Mouse (Mus musculus) cerebellum, adult 18-20 months (tissue): ENCODE data around the gene Rbm38.

ENCODE experiments used
- DNase-seq, 2 experiments: peaks; one replicate each; pipeline ENCODE4 v3.0.0; 2021

Rbm38 gene

DNA sequence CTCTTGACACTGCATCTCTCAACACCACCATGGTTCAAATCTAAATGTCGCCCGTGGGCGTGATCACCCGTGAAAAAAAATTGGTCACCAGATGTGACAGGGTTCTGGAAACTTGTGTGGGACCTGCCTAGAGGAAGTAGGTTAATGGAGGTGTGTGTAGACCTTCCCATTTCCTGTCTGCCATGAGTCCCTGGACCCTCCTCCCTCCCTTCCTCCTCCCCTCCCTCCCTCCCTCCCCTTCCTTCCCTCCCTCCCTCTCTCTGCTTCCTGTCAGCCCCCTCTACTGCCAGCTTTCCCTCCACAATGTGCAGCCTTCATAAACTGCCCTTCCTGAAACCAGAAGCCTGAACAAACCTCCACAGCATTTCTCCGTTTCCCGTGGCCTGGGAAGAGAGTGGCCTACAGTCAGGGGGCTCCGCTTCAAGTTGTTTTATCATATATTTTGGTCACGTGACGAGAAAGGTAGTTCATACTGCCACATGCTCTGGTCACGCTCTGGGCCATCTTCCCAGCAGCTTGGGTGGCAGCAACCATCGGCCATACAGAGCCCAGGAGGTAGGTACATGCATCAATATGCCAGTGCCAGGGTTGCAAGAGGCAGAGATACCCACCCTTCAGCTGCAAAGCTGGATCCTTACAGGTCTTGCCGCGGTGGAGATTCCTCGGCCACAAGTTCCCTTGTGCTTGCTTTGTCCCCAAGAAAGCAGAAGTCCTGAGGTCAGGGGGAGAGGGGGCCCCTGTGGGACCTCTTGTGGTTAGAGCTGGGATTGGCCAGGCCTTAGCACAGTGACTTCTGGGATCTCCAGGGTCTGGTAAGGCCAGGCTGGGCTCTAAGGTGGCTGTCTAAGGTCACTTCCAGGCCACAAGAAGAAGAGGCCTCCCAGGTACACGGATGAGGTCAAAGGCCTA, 41.4 kb downstream of the Rbm38 start:
- no peak for DNase-seq

DNA sequence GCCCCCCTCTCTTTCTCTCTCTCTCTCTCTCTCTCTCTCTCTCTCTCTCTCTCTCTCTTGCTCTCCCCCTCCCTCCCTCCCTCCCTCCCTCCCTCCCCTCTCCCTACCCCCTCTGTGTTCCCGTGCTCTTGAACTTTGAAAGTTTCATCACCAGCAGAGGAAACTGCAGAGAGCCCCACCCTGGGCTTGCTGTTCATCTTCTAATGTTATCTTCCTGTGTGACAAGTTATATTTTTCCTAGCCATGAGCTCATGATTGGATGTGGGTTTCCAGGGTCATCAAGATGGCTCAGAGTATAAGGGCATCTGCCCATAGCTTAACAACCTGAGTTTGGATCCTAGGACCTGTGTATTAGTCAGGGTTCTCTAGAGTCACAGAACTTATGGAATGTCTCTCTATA, 42.9 kb downstream of the Rbm38 start:
- no peak for DNase-seq

DNA sequence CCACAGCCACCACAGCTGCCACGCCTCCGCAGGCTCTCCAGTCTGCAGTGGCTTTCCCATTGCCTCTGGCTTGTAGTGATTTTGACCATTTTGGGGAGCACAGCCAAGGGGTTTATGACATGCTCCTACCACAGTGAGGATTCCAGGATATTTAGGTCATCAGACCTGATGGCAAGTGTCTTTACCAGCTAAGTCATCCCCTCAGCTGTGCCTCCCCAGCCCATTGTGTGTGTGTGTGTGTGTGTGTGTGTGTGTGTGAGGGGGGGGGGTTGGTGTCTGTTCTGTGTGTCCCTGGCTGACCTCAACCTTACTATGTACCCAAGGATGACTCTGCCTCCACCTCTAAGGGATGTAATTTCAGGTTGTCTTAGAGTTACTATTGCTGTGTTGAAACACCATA, 44.6 kb downstream of the Rbm38 start:
- DNase-seq = no peak

DNA sequence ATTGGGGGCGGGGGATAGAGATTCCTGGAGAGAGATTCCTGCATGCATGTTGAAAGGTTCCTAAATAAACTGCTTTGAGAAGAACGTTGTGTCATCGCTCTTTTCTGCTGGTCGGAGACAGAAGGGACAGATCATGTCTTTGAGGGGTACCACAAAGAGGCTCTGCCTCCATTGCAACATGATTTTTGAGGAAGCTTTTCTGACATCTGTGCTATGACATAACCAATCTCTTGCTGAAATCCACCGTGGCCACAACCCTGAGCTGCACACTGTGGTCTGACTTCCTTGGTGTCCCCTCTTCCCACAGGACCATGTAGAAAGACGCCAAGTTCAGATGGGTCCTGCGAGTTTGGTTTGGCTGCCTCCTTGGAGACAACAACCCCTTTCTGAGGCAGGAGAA, 52.6 kb downstream of the Rbm38 start:
- DNase-seq = no peak

DNA sequence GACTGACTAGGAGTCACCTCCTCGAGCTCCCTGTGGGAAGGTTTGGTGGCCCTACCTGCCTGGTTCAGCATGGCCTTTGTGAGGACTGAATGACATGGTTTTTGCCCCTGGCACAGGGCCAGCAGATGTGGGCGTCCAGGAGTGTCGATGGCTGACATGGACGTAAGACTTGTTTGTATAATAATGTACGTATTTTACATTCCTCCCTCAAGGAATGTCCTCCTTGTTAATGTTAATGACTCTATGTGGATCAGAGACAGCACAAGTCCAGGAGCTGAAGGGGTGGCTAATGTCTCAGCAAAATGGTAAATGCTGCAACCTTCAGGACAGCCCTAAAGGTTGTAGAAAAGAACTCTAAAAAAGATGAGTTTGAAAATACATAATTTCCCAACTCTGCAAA, 53.4 kb downstream of the Rbm38 start:
- DNase-seq = no peak

DNA sequence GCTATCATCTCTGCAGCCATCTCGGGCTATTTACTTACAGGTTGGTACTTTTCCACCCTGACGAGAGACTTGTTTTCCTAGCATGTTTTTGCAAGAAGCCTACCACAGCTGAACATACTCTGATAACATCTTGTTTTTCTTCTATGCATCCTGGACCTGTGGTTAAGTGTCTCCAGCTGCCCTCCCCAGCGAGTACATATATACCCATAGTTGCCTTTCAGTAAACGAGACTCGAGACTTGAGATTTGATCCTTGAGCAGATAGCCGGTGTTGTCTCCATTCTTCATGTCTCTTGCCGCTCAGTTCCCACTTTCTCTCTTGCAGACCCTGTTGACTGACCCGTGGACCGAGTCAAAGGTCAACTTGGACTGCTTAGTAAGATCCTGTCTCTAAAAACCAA, 56.6 kb downstream of the Rbm38 start:
- DNase-seq = no peak

DNA sequence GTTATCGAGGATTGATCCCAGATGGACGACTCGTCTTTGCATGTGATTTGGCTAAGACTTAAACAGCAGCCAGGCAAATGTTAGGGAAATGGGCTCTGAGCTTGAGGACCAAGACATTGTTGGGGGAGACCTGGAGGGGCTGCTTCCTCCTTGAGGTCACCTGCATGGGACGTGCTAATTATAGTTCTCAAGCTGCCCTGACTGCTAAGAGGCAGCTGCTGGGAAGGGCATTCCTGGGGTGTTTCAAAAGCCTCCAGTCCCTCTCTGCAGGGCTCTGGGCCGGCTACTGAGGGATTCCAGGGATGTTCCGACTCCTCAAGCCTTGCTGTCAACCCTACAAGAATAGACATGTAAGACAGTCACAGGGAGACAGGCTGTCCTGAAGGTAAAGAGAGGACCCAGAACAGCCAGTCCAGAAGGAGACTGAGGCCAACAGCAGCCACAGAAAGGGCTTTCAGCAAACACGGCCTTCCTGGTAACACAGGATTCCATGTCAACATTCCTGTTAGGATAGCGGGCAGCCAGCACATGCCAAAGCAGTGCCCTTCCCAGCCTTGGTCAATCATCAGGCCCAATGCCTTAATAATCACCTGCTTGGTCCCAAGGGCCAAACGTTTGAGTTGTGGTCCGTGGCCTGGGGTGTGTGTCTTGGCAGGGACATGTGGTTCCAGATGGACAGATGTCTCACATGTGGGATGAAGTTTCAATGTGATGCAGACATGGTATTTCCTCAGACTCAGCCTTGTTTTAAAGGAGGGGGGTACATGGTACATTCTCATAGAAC, 59.7 kb downstream of the Rbm38 start:
- DNase-seq = no peak

DNA sequence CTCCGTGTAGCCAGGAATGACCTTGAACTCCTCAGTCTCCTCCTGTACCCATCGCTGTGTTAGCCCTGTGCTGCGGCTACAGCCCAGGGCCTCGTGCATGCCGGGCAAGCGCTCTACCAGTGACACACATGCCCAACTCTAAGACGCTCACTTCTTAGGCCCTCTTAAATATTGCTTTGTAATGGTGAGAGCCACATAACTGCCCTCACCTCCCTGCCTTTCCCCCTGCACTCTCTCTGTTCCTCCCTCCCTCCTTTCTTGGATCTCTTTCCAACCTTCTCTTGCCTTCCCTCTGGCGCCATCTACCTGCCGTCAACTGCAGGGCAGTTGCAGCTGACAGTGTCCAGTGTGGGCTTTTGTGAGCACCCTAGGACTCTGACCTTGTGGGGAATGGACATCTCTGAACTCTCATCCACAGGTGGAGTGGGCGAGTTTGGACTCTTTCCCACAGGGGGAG, 60.5 kb downstream of the Rbm38 start:
- peak; percentile 56 to 60 for DNase-seq

DNA sequence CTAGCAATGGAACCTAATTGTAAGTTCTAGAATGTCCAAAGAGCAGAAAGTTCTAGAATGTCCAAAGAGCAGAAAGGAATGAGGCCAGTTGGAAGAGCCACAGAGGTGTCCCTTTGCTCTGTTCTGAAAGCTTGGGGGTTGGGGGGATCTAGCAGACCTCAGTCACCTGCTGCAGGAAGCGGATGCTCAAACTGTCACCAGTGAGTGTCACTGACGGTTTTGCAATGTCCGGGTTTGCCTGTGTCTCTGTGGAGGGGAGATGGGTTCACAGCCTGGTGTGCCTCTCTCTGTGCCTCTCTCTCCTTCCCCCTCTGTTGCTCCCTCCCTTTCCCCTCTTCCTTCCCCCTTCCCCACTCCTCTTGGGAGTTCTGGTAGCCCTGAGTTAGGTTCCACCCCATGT, 62.4 kb downstream of the Rbm38 start:
- no peak for DNase-seq

DNA sequence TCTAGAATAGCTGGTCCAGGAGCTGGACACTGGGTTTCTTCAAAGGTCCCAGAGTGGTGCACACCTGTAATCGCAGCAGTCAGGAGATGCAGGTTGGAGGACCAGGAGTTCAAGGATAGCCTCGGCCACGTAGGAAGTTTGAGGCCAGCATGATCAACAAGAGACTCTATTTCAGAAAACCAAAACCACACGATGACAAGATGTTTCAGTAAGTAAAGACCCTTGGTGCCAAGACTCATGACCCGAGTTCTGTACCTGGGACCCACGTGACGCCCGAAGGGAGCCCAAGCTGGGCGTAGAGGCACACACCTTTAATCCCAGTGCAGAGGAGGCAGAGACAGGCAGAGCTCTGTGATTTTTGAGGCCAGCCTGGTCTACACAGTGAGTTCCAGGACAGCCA, 62.8 kb downstream of the Rbm38 start:
- DNase-seq = no peak

DNA sequence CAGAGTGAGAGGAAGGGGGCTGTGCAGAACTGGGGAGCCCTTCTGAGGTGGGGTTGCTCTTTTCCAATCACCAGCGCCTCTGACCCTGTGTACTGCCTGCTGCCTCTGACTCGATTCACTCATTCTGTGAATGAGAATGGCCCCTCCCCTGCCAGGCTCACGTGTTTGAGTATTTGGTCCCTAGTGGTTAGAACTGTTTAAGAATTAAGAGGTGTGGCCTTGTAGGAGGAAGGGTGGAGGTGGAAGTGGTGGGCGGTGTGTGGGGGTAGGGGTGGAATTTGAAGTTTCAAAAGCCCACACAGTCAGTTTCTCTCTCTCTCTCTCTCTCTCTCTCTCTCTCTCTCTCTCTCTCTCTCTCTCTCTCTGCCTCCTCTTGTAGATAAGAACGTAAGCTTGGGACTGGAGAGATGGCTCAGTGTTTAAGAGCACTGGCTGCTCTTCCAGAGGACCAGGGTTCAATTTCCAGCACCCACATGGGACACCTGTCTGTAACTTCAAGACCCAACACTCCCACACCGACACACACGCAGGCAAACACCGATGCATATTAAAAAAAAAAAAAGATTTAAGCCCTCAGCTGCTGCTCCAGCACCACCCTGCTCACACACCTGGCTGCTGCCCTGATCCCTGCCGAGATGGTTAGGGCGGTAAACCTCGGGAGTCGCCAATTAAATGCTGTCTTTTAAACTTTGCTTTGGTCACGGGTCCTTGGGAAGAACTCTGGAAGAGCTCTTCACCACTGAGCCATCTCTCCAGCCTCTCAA, 63.6 kb downstream of the Rbm38 start:
- DNase-seq = no peak
